Mouse (Mus musculus): Measurements from ENCODE around the gene C87436.

- TF ChIP-seq CTCF (IDR thresholded peaks at IDR 0.05; ENCODE audit: borderline replicate concordance, insufficient read depth, low read length): no peak
- no peak for TF ChIP-seq POLR2A (IDR thresholded peaks at IDR 0.05; ENCODE audit: low read depth, low read length)
Observed at GRCm38 (mm10) chr6:86485943-86486640, 47.9 kb downstream of the C87436 start.

All from embryonic fibroblast, embryonic 13.5 days (primary cell).